Mouse (Mus musculus) ovary, postnatal 14 days (tissue): ENCODE data around the gene Ctsk.

Source experiments
- DNase-seq: peaks from one replicate; pipeline ENCODE4 v3.0.0; 2022; ENCODE audit warnings: low spot score

The Ctsk gene

GRCm38 (mm10) chr3:95499024-95499423 is at the start of gene Ctsk:
Gene Ctsk, plus strand, starts transcription at chr3:95499256.
- DNase-seq, result no peak

- peak; percentile 39 for DNase-seq
Observed at GRCm38 (mm10) chr3:95450408-95450807, 48.6 kb upstream of the Ctsk start.

GRCm38 (mm10) chr3:95450915-95451314 is 48.1 kb upstream of the Ctsk start:
- DNase-seq, result no peak

GRCm38 (mm10) chr3:95456367-95456766 is 42.7 kb upstream of the Ctsk start:
- DNase-seq, result no peak

- DNase-seq, result no peak
Observed at GRCm38 (mm10) chr3:95457758-95458157, 41.3 kb upstream of the Ctsk start.

- no peak for DNase-seq
Observed at GRCm38 (mm10) chr3:95459381-95459780, 39.7 kb upstream of the Ctsk start.

DNA sequence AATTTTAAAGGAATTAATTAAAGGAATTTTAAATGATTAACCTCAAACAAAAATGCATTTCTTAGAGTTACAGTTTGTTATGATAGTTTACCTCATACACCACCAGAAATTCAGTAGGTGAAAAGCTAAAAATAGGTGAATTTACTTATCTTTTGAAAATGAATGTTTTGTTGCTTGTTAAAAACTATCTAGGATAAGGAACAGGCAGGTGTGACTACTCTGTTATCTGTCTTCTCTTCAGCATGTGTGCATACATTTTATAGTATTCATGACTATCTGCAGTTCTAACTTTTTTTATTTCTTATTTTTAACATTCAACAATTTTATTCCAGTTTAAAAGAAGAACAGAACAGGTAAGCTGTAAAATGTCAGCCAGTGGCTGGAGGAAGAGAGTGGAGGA is 35.2 kb upstream of the Ctsk start:
- no peak for DNase-seq

- no peak for DNase-seq
Observed at GRCm38 (mm10) chr3:95478966-95479365, 20.1 kb upstream of the Ctsk start.

DNA sequence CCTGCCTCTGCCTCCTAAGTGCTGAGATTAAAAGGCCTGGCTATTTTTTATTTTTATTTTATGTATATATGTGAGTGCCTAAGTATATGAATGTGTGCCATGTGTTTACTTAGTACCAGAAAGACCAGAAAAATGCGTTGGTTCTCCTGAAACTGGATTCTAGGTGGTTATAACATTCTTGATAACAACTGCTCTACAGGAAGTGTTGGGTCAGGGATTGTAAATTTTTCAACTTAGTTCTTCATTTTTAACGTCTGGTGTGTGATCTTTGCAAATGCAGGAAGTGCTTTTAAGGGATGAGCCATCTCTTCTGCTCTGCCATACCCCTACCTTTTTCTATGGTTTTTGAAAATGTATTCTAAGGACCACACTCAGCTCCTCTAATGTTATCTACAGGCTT is 12.6 kb upstream of the Ctsk start:
- DNase-seq, result no peak

DNA sequence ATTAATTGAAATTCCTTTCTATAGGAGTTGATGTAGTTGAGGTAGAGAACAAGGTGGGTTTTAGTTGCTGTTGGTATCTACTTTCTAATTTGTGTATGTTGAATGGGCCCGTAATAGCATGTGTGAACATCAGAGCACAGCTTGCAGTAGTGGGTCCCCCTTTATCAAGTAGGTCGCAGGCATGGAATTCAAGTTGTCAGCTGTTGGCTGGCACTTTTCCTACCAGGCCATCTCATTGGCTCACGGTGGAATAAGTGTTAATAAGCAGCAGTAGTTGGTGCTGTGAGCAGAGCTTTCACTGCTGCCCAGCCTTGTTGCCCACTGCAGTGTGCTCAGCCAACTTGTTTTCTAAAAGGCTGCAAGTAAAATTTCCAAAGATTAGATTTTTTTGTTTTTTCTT is 10.4 kb upstream of the Ctsk start:
- no peak for DNase-seq

DNA sequence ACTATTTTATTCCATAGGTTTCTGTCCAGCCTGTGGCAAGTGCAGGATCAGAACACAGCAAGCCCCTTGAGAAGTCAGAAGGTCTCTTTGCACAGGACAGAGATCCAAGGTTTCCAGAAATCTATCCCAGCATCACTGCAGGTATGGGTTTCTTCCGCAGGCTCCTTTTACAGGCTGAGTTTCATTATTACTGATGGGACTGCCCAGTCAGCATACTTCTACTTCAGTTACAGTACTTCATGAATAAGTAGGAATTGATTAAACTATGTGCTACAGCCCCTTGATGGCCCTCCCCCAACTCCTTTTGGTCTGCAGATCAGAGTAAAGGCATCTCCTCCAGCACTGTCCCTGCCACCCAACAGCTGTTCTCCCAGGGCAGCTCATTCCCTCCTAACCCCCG is 8.8 kb upstream of the Ctsk start:
- no peak for DNase-seq

DNA sequence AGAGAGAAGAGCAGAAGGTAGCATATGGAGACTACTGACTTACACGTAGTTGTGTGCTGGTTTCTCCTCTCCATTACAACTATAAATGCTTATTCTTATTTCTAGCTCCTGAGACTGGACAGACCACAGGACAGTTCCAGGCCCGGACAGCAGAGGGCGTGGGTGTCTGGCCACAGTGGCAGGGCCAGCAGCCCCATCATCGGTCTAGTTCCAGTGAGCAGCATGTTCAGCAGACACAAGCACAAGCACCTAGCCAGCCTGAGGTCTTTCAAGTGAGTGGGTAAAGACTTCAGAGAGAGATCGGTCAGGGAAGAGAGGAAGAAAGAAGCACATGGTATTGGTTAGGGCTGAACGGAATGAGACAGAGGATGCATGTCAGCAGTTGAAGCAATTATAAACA is 4.7 kb upstream of the Ctsk start:
- peak; percentile 43 for DNase-seq

DNA sequence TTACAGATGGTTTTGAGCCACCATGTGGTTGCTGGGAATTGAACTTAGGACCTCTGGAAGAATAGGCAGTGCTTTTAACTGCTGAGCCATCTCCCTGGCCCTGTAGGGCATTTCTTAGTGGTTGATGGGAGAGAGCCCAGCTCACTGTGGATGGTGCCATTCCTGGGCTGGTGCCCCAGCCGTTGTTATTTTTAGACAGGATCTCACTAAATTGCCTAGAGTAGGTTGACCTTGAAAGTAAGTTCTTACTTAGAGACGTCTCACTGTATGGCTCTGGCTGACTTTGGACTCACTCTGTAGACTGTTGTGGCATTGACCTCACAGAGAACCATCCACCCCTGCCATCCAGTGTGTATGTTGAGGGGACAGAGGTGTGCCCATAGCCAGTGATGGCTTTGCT is 827 bp upstream of the Ctsk start:
- DNase-seq, result no peak

- DNase-seq, result no peak
Observed at GRCm38 (mm10) chr3:95499496-95500140, 562 bp downstream of the Ctsk start.

GRCm38 (mm10) chr3:95502312-95502711 is 3.3 kb downstream of the Ctsk start:
- DNase-seq, result no peak

DNA sequence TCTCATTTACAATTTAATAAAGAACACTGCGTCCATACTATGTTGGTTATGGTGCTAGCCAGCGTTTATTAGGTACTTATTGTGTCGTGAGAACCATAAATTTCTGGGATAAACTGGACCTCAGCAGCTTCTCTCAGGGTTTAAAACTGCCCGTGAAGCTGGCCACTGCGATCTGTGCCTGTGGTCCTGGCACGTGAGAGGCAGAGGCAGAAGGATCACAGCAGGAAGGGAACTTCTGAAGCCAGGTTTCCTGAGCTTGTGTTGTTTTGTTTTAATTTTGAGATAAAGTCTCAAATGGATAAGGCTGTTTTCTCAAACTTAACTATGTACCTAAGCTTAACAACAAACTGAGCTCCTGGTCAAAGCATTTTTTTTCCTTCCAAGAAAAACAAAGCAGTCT is 10.3 kb downstream of the Ctsk start:
- DNase-seq, result no peak

GRCm38 (mm10) chr3:95511611-95512180 is 12.6 kb downstream of the Ctsk start:
- DNase-seq, result no peak

DNA sequence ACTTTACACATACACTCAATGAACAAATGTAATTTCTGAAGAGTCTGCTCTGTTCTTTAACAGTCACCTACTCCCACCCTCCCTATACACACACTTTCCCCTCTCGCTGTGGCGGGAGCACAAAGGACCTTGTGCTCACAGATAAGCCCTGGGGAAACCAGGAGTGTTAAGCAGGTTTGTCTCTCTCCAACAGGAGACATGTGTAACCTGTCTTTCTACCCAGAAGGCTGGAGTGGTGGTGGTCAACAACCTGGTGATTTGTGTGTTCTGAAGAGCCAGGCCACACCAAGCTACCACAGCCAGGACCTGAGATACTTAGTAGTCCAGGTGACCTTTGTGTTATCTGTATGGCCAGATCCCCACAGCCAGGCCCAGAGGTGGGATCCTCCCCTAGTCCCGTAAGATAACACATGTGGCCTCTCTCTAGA is 17.6 kb downstream of the Ctsk start:
- DNase-seq, result no peak

DNA sequence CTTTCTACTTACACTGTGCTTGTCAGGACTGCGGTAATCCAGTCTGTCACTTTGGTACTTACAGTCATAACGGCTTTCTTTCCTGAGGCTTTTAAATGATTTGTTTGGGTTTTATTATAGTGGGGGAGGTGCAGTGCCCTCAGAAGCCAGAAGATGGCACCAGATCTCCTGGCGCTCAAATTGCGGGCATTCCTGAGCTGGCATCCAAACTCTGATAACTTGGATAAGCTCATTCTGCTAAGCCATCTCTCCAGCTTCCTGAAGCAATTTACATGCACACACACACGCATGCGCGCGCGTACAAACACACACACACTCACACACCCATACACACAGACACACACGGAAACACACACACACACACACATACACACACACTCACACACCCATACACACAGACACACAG is 18.4 kb downstream of the Ctsk start:
- peak; percentile 58 for DNase-seq

DNA sequence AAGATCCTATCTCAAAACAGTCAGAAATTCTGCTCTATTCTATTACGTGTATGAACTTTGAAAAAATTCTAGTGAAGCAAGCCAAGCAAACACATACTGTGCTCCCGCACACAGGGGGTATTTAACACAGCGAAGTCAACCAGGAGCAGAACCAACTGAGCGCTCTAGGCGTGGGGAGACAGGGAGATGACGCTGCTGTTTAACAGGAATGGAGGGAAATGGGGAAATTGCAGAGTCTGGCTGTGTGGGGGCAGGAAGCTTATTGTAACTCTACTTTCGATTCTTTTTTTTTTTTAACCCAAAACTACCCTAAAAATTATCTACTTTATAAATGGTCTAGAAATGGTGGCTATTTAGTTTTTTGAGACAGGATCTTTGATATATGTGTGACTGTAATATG is 19.8 kb downstream of the Ctsk start:
- no peak for DNase-seq

DNA sequence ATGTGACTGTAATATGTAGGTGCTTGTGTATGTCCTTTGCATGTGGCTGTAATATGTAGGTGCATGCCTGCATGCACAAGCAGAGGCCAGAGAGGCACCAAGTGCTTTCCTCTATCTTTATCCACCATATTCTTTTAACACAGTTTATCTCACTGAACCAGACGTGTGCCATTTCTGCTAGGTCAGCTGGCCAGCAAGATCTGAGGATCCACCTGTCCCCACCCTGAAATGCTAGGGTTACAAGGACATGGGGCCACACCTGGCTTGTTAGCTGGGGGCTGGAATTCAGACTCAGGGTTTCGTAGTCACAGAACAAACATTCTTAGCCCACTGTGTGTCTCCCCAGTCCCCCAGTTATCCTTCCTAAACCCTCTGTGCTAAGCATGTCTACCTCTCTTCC is 20.3 kb downstream of the Ctsk start:
- DNase-seq, result no peak

GRCm38 (mm10) chr3:95520100-95520499 is 21.0 kb downstream of the Ctsk start:
- no peak for DNase-seq

DNA sequence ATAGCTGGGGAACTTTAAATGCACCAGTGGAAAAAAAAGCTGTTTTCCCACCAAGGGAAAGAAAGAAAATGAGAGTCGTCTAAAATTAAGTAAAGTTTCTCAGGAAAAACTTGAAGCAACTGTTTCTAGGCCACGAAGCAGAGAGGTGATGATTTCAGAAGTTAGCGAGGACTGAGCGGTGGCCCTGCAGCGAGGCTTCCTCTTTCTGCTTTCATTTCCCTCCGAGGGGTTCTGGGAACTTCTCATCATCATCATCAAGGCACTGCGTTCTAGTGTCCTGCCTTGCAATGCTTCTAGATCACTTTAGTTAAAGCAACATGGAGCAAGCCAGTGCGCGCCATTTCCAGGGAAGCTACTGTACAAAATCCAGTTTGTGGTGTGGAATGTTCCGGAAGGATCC is 22.1 kb downstream of the Ctsk start:
- DNase-seq, result no peak

DNA sequence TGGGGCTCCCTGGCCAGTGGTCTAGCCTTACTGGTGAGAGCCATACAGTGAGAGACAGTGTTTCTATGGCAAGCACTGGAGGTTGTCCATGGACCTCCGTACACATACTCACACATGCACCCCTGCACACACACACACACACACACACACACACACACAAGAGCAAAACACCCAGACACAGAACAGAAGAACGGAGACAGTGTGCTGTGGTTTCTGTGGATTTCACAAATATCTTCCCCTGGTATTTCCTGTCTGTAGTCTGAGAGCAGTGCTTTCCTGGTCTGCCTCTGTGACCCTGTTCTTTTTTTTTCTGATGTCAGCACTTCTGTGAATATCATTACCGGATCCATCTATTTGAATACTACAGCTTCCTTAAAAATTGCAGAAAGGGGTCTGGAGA is 24.6 kb downstream of the Ctsk start:
- DNase-seq, result no peak
